Mouse (Mus musculus): ENCODE data around the gene Crym. TPM values are rescaled to one million over a fixed set of nuclear protein-coding genes. Genes with fewer than 3 reads are reported as not detected.
A peak's percentile ranks its signal among the peaks of the same experiment; 100 is the strongest.

Gene Crym
- polyA plus RNA-seq, 1 experiment from 2014 or later: 32.0 TPM

GRCm38 (mm10) chr7:120150257-120150656 lies 51.7 kb downstream of the Crym start:
- Histone ChIP-seq H3K9me3 (ENCODE audit: control insufficient read depth, low read length) (no peaks in the 10 kb centered on the region), H3K27me3 (ENCODE audit: control insufficient read depth, insufficient read depth, low read length) (no peaks in the 10 kb centered on the region), H3K4me2 (replicated peaks; ENCODE audit: low read depth, low read length) (no peak overlapping the region), H3K36me3 (ENCODE audit: control insufficient read depth, insufficient read depth, low read length) (no peaks in the 10 kb centered on the region), H3K27ac (ENCODE audit: low read depth, low read length) (no peak overlapping the region), H3K4me3 (ENCODE audit: low read depth, low read length) (no peak overlapping the region), H3K9ac (ENCODE audit: low read depth, low read length) (no peak overlapping the region), H3K4me1 (replicated peaks; ENCODE audit: control insufficient read depth, insufficient read depth, low read length) (no peaks in the 10 kb centered on the region)
- WGBS: 10% methylated on average over 3 of the region's 3 CpGs
- DNase-seq (ENCODE audit: low spot score): peak; percentile 35
- no peak for ATAC-seq (ENCODE audit: low FRiP score)

- Histone ChIP-seq H3K4me1 (replicated peaks; ENCODE audit: control insufficient read depth, insufficient read depth, low read length) (no peaks in the 10 kb centered on the region), H3K36me3 (ENCODE audit: control insufficient read depth, insufficient read depth, low read length) (no peaks in the 10 kb centered on the region), H3K27ac (ENCODE audit: low read depth, low read length) (no peak within 1 kb of the TSS), H3K9ac (ENCODE audit: low read depth, low read length) (no peak within 1 kb of the TSS), H3K9me3 (ENCODE audit: control insufficient read depth, low read length) (no peaks in the 10 kb centered on the region), H3K27me3 (ENCODE audit: control insufficient read depth, insufficient read depth, low read length) (no peaks in the 10 kb centered on the region), H3K4me2 (replicated peaks; ENCODE audit: low read depth, low read length) (no peak within 1 kb of the TSS), H3K4me3 (ENCODE audit: low read depth, low read length) (no peak within 1 kb of the TSS)
- ATAC-seq (ENCODE audit: low FRiP score) (no peak), DNase-seq (ENCODE audit: low spot score) (no peak)
- WGBS: 73% methylated on average over 9 of the region's 9 CpGs
Measured at GRCm38 (mm10) chr7:120145191-120145590, 56.7 kb downstream of the Crym start, which contains the start of gene Zp2. Gene Zp2, minus strand, starts transcription at chr7:120145291.

- no peak overlapping the region for H3K9ac ChIP-seq (ENCODE audit: low read depth, low read length)
- 90% methylated on average over 1 of the region's 1 CpGs for WGBS
- H3K4me1 ChIP-seq (replicated peaks; ENCODE audit: control insufficient read depth, insufficient read depth, low read length): no peaks in the 10 kb centered on the region
- H3K27me3 ChIP-seq (ENCODE audit: control insufficient read depth, insufficient read depth, low read length): no peaks in the 10 kb centered on the region
- H3K27ac ChIP-seq (ENCODE audit: low read depth, low read length): no peak overlapping the region
- H3K9me3 ChIP-seq (ENCODE audit: control insufficient read depth, low read length): no peaks in the 10 kb centered on the region
- H3K4me3 ChIP-seq (ENCODE audit: low read depth, low read length): no peak overlapping the region
- H3K4me2 ChIP-seq (replicated peaks; ENCODE audit: low read depth, low read length): no peak overlapping the region
- DNase-seq (ENCODE audit: low spot score) (no peak), ATAC-seq (ENCODE audit: low FRiP score) (no peak)
- H3K36me3 ChIP-seq (ENCODE audit: control insufficient read depth, insufficient read depth, low read length): no peaks in the 10 kb centered on the region
Measured at GRCm38 (mm10) chr7:120142743-120143142, 59.2 kb downstream of the Crym start.

Other genes with a start within 250 kb of the Crym start
- 0.34 TPM in 1 of 2 replicates, not detected in the other for gene Dnah3, start 106.8 kb downstream of the Crym start, polyA plus RNA-seq (2014; fragmentation: Nextera tagmentation; extraction: Ambion mirVana)
- 19.1 and 22.2 TPM in 2 replicates for gene Tmem159, start 99.8 kb downstream of the Crym start, polyA plus RNA-seq (2014; fragmentation: Nextera tagmentation; extraction: Ambion mirVana)
- gene Zp2, start 56.8 kb downstream of the Crym start, polyA plus RNA-seq (2014; fragmentation: Nextera tagmentation; extraction: Ambion mirVana): not detected in 2 replicates
- gene Anks4b, start 28.3 kb downstream of the Crym start, polyA plus RNA-seq (2014; fragmentation: Nextera tagmentation; extraction: Ambion mirVana): 0.08 TPM in 1 of 2 replicates, not detected in the other
- not detected in 2 replicates for gene Abca14, start 1.9 kb upstream of the Crym start, polyA plus RNA-seq (2014; fragmentation: Nextera tagmentation; extraction: Ambion mirVana)
- gene Abca15, start 126.6 kb upstream of the Crym start, polyA plus RNA-seq (2014; fragmentation: Nextera tagmentation; extraction: Ambion mirVana): not detected in 2 replicates
- gene Abca16, start 207.5 kb upstream of the Crym start, polyA plus RNA-seq (2014; fragmentation: Nextera tagmentation; extraction: Ambion mirVana): not detected in 2 replicates

Data from hindbrain, embryonic 11.5 days (tissue).